Mouse (Mus musculus): ENCODE measurements around the gene Bbip1. TPM values are rescaled to one million over a fixed set of nuclear protein-coding genes. Genes with fewer than 3 reads are reported as not detected.
A peak's percentile ranks its signal among the peaks of the same experiment; 100 is the strongest.
"Not testable (repeated sequence)": the region's sequence is repeated elsewhere in the genome, so short reads cannot be mapped to it uniquely, and the experiment has no call there.

Bbip1 gene
- total RNA-seq, 2 experiments from 2014 or later = 73.0 to 75.9 TPM

GRCm38 (mm10) chr19:53933050-53933449 lies 11.4 kb downstream of the Bbip1 start:
- DNase-seq (ENCODE audit: low spot score in 2 of 2) = no peak
- intact Hi-C loops (cut with DNase I) = no loop called here

- intact Hi-C loops (cut with DNase I) = loop anchor here (5.0 kb wide), 2 partner anchors 162 to 282 kb away; no protein-coding TSS in a partner anchor
- no peak for DNase-seq (ENCODE audit: low spot score in 2 of 2)
Observed at GRCm38 (mm10) chr19:53929218-53929617, 15.2 kb downstream of the Bbip1 start.

DNA sequence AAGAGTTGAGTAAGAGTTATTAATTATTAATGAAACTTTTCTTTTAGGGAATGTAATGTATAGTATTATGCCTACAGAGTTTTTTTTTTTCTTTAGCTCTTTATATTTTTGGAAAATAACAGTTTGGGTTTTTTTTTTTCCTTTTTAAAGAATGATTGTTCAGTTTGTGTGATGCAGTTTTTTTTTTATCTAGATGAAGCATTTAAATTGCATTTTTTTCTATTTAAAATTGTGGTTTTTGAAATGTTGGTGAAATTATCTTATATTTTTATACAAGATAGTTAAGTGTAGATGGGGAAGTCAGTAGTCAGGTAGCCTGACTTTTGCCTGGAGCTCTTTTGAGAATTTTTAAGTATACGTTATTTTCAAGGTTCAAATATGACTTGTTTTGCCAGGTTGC lies 17.7 kb downstream of the Bbip1 start:
- intact Hi-C loops (cut with DNase I) = loop anchor here (5.0 kb wide), 2 partner anchors 159 to 279 kb away; no protein-coding TSS in a partner anchor
- DNase-seq (ENCODE audit: low spot score in 2 of 2) = no peak

DNA sequence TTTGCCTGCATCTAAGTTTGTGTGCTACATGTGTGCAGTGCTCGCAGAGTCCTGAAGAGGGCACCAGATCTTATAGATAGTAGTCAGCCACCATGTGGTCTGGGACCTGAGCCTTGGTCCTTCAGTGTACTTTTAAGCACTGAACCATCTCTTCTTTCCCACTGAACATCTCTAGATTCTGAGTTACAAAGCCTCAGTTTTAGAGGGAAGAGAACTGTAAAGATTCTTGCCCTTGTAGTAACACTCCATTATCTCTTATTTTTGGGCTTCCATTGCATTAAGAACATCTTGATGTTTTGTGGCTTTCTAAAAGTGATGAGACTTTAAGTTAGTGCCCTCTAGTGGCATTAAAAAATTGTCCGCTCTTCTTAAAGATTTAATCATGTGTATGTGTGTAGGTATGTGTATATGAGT lies 19.1 kb downstream of the Bbip1 start:
- DNase-seq (ENCODE audit: low spot score in 2 of 2) = peak in 1 of 2 experiments; percentile 62
- intact Hi-C loops (cut with DNase I) = loop anchor here (5.0 kb wide), 2 partner anchors 158 to 278 kb away; no protein-coding TSS in a partner anchor

DNA sequence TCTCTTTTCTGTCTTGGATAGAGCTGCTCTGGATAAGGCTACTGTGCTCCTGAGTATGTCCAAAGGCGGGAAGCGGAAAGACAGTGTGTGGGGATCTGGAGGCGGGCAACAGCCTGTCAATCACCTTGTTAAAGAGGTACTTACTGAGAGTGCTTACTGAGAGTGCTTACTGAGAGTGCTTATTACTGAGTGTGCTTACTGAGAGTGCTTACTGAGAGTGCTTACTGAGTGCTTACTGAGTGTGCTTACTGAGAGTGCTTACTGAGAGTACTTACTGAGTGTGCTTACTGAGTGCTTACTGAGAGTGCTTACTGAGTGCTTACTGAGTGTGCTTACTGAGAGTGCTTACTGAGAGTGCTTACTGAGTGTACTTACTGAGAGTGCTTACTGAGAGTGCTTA lies 22.4 kb downstream of the Bbip1 start:
- intact Hi-C loops (cut with DNase I); DNase-seq (ENCODE audit: low spot score in 2 of 2): not testable (repeated sequence)

DNA sequence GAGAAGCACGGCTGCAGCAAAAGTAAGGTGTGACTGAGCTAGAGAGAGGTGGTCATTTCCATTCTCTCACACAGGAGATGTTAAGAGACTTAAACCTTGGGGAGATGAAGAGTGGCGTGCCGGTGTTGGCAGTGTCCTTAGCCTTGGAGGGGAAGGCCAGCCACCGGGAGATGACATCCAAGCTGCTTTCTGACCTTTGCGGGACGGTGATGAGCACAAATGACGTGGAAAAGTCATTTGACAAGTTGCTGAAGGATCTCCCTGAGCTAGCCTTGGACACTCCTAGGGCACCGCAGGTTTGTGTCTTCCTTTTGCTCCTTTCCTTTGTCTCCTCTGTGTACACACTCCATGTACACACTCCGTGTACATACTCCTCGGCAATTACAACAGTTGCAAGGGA lies 24.9 kb downstream of the Bbip1 start:
- intact Hi-C loops (cut with DNase I) = no loop called here

GRCm38 (mm10) chr19:53914950-53915349 lies 29.5 kb downstream of the Bbip1 start:
- intact Hi-C loops (cut with DNase I) = no loop called here

More for the DNA sequence above, 24.9 kb downstream of the Bbip1 start:
- no peak for DNase-seq (ENCODE audit: low spot score in 2 of 2)

DNA sequence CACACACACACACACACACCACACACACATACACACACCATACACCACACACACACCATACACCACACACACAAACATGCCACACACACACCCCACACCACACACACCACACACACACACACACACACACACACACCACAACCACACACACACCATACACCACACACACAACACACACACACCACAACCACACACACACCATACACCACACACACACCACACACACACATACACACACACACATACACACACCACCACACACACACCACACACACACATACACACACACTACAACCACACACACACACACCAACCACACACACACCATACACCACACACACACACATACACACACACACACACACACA lies 37.7 kb downstream of the Bbip1 start:
- DNase-seq (ENCODE audit: low spot score in 2 of 2); intact Hi-C loops (cut with DNase I): not testable (repeated sequence)

More at GRCm38 (mm10) chr19:53914950-53915349, 29.5 kb downstream of the Bbip1 start:
- no peak for DNase-seq (ENCODE audit: low spot score in 2 of 2)

GRCm38 (mm10) chr19:53906033-53906702 lies 38.3 kb downstream of the Bbip1 start:
- DNase-seq (ENCODE audit: low spot score in 2 of 2) = no peak
- intact Hi-C loops (cut with DNase I) = no loop called here

GRCm38 (mm10) chr19:53904833-53905480 lies 39.5 kb downstream of the Bbip1 start:
- no peak for DNase-seq (ENCODE audit: low spot score in 2 of 2)
- intact Hi-C loops (cut with DNase I) = loop anchor here (2.0 to 5.0 kb wide), 2 partner anchors 53 to 136 kb away; no protein-coding TSS in a partner anchor

GRCm38 (mm10) chr19:53903507-53904321 lies 40.7 kb downstream of the Bbip1 start:
- intact Hi-C loops (cut with DNase I) = loop anchor here (2.0 to 5.0 kb wide), 2 partner anchors 51 to 135 kb away; no protein-coding TSS in a partner anchor
- peak; percentile 49 to 55 for DNase-seq (ENCODE audit: low spot score in 2 of 2)

DNA sequence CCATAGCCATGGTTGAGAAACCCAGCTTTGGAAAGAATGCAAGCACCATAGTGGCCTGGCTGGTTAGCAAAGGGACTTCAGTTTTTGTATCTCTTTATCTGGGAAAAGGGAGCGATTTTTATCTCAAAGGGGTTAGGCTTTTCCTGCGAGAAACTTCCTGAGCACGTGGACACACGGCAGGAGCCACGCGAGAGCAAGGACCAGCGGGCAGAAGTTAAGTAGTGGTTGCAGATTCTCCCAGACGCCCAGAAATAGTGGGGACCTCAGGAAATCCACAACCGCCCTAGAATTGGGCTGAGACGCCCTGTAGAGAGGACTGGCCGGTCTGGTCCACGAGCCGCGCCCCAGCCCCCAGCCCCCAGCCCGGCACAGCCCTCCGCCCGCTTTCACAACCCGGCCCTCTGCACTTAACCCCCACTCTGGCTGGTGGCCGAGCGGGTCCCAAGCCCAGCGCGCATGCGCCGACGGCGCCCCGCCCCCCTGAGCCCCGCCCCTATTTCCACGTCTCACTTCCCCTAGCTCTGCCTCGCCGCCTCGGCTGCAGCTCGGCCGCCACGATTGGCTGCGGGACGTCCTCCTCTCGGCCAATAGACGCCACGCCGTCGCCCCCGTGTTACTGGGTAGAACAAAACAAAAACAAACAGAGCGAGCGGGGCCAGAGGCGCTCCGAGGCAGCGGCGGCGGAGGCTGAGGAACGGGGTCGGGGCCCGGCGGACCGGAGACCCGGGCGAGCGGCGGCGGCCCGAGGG lies 41.5 kb downstream of the Bbip1 start:
- intact Hi-C loops (cut with DNase I) = loop anchor here (5.0 kb wide), 1 partner anchor 51 kb away; no protein-coding TSS in a partner anchor
- peak; percentile 96 to 97 for DNase-seq (ENCODE audit: low spot score in 2 of 2)

- DNase-seq (ENCODE audit: low spot score in 2 of 2) = no peak
- intact Hi-C loops (cut with DNase I) = loop anchor here (5.0 kb wide), 1 partner anchor 50 kb away; no protein-coding TSS in a partner anchor
Observed at GRCm38 (mm10) chr19:53901931-53902738, 42.3 kb downstream of the Bbip1 start.

GRCm38 (mm10) chr19:53899941-53900610 lies 44.4 kb downstream of the Bbip1 start:
- intact Hi-C loops (cut with DNase I) = loop anchor here (5.0 kb wide), 1 partner anchor 48 kb away; no protein-coding TSS in a partner anchor
- no peak for DNase-seq (ENCODE audit: low spot score in 2 of 2)

- DNase-seq (ENCODE audit: low spot score in 2 of 2) = no peak
- intact Hi-C loops (cut with DNase I) = no loop called here
Observed at GRCm38 (mm10) chr19:53898970-53899900, 45.2 kb downstream of the Bbip1 start.

- intact Hi-C loops (cut with DNase I) = no loop called here
- no peak for DNase-seq (ENCODE audit: low spot score in 2 of 2)
Observed at GRCm38 (mm10) chr19:53898498-53898897, 45.9 kb downstream of the Bbip1 start.

GRCm38 (mm10) chr19:53898046-53898445 lies 46.4 kb downstream of the Bbip1 start:
- intact Hi-C loops (cut with DNase I) = no loop called here
- DNase-seq (ENCODE audit: low spot score in 2 of 2) = no peak
